In genomic region chr7:49487347-49487746, GRCm38 (mm10) we compare ENCODE assay signal across 31 mouse cellular contexts.
"Had no signal": no experiment of that assay in that cellular context is flagged by ENCODE, and none has a peak within 500 bp of the region (broad histone marks: within the 10 kb centered on the region; RNA-seq: fewer than 3 reads in every experiment).

No protein-coding gene starts in this region.

- H3K4me2 ChIP-seq: limb, embryonic 12.5 days; limb, embryonic 13.5 days; limb, embryonic 15.5 days; liver, embryonic 11.5 days; liver, embryonic 12.5 days; liver, embryonic 13.5 days; liver, embryonic 15.5 days; lung, embryonic 14.5 days; lung, embryonic 15.5 days; midbrain, embryonic 11.5 days; midbrain, embryonic 12.5 days; midbrain, embryonic 13.5 days; midbrain, embryonic 15.5 days had no signal

- H3K4me1 ChIP-seq: megakaryocyte, embryonic 14.5 days had no signal

- H3K9ac ChIP-seq: limb, embryonic 12.5 days; limb, embryonic 13.5 days; limb, embryonic 15.5 days; liver, embryonic 12.5 days; liver, embryonic 13.5 days; liver, embryonic 14.5 days; liver, embryonic 15.5 days; liver, postnatal 0 days; lung, embryonic 14.5 days; lung, embryonic 15.5 days; midbrain, embryonic 12.5 days; midbrain, embryonic 13.5 days; midbrain, embryonic 15.5 days had no signal

- H3K4me3 ChIP-seq: limb, embryonic 10.5 days; limb, embryonic 12.5 days; limb, embryonic 13.5 days; limb, embryonic 15.5 days; liver, embryonic 12.5 days; liver, embryonic 13.5 days; liver, embryonic 15.5 days; lung, embryonic 15.5 days; megakaryocyte, embryonic 14.5 days; midbrain, embryonic 10.5 days; midbrain, embryonic 12.5 days; midbrain, embryonic 13.5 days; midbrain, embryonic 15.5 days; myocyte had no signal

- ATAC-seq: liver, embryonic 12.5 days; liver, postnatal 0 days; lung, postnatal 0 days; midbrain, embryonic 13.5 days; midbrain, embryonic 15.5 days; midbrain, embryonic 16.5 days had no signal

- H3K27me3 ChIP-seq: limb, embryonic 15.5 days; liver, embryonic 12.5 days; liver, embryonic 13.5 days; liver, embryonic 15.5 days; lung, embryonic 15.5 days; megakaryocyte, embryonic 14.5 days had no signal

- H3K9me3 ChIP-seq: limb, embryonic 10.5 days; limb, embryonic 12.5 days; limb, embryonic 13.5 days; limb, embryonic 15.5 days; liver, embryonic 12.5 days; liver, embryonic 13.5 days; liver, embryonic 15.5 days; lung, embryonic 15.5 days; megakaryocyte, embryonic 14.5 days; midbrain, embryonic 10.5 days; midbrain, embryonic 12.5 days; midbrain, embryonic 13.5 days; midbrain, embryonic 15.5 days had no signal

- H3K27ac ChIP-seq: limb, embryonic 10.5 days; limb, embryonic 12.5 days; limb, embryonic 13.5 days; limb, embryonic 15.5 days; liver, embryonic 12.5 days; liver, embryonic 13.5 days; liver, embryonic 14.5 days; liver, embryonic 15.5 days; lung, embryonic 15.5 days; macrophage; midbrain, embryonic 10.5 days; midbrain, embryonic 12.5 days; midbrain, embryonic 13.5 days; midbrain, embryonic 15.5 days had no signal

- DNase-seq: left cerebral cortex, postnatal 4 days; liver; liver, embryonic 13.5 days; liver, postnatal 0 days; lung, adult 18-20 months; lung, adult 2 months; lung, embryonic 14.5 days; lung, postnatal 10 days; lung, postnatal 14 days; lung, postnatal 36 days; lung, postnatal 4 days; midbrain, embryonic 14.5 days had no signal

- H3K36me3 ChIP-seq: limb, embryonic 10.5 days; limb, embryonic 12.5 days; limb, embryonic 13.5 days; liver, embryonic 12.5 days; liver, embryonic 13.5 days; lung, embryonic 15.5 days; midbrain, embryonic 12.5 days; midbrain, embryonic 15.5 days had no signal
